Mouse (Mus musculus): ENCODE data around the gene Ppp2r5e. TPM values are rescaled to one million over a fixed set of nuclear protein-coding genes. Genes with fewer than 3 reads are reported as not detected.

Ppp2r5e gene
- polyA plus RNA-seq, 1 experiment = 4.2 TPM

- Histone ChIP-seq H3K36me3 (ENCODE audit: control insufficient read depth) (no peaks in the 10 kb centered on the region; the same call in 1 of the 2 replicates), H3K27me3 (ENCODE audit: control insufficient read depth) (no peaks in the 10 kb centered on the region), H3K4me3 (replicated peaks) (no peak overlapping the region), H3K4me1 (ENCODE audit: control insufficient read depth) (peaks cover 5% of the 10 kb centered on the region), H3K9me3 (ENCODE audit: control insufficient read depth, low read length) (no peaks in the 10 kb centered on the region)
- TF ChIP-seq TAL1 (IDR thresholded peaks at IDR 0.05; ENCODE audit: low read length) (no peak), GATA1 (IDR thresholded peaks at IDR 0.05; ENCODE audit: low read length) (no peak)
These were observed 49.8 kb downstream of the Ppp2r5e start for GRCm38 (mm10) chr12:75546241-75546640.

DNA sequence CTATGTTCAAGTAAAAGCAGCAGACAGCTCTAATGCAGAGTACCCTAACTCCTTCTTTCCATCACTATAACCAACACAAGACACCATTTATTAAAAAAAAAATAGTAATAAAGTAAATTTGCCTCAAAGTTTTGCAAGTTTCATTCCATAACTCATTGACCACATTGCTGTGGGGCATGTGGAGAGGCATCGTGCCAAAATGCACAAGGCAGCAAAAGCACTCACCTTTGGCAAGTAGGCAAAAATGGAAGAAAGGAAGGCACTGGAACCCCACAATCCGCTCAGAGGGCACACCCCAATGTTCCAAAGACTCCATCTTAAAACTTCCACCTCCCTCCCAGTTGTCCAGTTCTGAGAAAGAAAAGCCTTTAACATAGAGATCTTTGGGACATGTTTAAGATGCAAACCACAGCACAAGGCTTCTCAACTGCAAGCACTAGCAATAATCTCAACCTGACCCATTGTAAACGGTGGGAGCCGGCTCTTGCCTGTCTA lies 50.6 kb downstream of the Ppp2r5e start:
- no peak overlapping the region for H3K4me3 ChIP-seq (replicated peaks)
- no peaks in the 10 kb centered on the region for H3K9me3 ChIP-seq (ENCODE audit: control insufficient read depth, low read length)
- H3K36me3 ChIP-seq (ENCODE audit: control insufficient read depth) = no peaks in the 10 kb centered on the region; the same call in 1 of the 2 replicates
- peaks cover 5% of the 10 kb centered on the region for H3K4me1 ChIP-seq (ENCODE audit: control insufficient read depth)
- TF ChIP-seq TAL1 (IDR thresholded peaks at IDR 0.05; ENCODE audit: low read length) (no peak), GATA1 (IDR thresholded peaks at IDR 0.05; ENCODE audit: low read length) (no peak)
- no peaks in the 10 kb centered on the region for H3K27me3 ChIP-seq (ENCODE audit: control insufficient read depth)

GRCm38 (mm10) chr12:75544666-75545065 lies 51.4 kb downstream of the Ppp2r5e start:
- Histone ChIP-seq H3K27me3 (ENCODE audit: control insufficient read depth) (no peaks in the 10 kb centered on the region), H3K4me3 (replicated peaks) (no peak overlapping the region), H3K9me3 (ENCODE audit: control insufficient read depth, low read length) (no peaks in the 10 kb centered on the region), H3K36me3 (ENCODE audit: control insufficient read depth) (no peaks in the 10 kb centered on the region; the same call in 1 of the 2 replicates), H3K4me1 (ENCODE audit: control insufficient read depth) (peaks cover 6% of the 10 kb centered on the region)
- TF ChIP-seq TAL1 (IDR thresholded peaks at IDR 0.05; ENCODE audit: low read length) (no peak), GATA1 (IDR thresholded peaks at IDR 0.05; ENCODE audit: low read length) (no peak)

GRCm38 (mm10) chr12:75544259-75544658 lies 51.8 kb downstream of the Ppp2r5e start:
- Histone ChIP-seq H3K36me3 (ENCODE audit: control insufficient read depth) (no peaks in the 10 kb centered on the region; the same call in 1 of the 2 replicates), H3K9me3 (ENCODE audit: control insufficient read depth, low read length) (no peaks in the 10 kb centered on the region)

DNA sequence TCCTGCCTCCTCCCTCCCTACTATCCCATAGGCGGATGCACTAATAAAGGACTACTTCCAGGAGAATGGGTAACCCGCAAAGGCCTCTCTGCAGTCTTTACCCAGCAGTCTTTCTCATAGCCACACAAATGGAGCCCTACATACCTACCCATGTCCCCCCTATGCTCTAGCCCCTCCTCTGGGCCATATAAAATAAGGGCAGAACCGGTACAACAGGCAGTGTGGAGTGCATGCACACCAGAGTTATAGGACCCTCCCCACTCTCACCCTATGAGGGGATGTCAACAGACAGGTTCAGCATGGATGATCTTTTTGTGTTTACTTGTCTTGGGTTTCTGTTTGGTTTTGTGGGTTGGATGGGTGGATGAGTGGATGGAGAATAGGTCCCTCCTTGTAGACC lies 52.7 kb downstream of the Ppp2r5e start:
- TF ChIP-seq TAL1 (IDR thresholded peaks at IDR 0.05; ENCODE audit: low read length) = no peak
- no peak for TF ChIP-seq GATA1 (IDR thresholded peaks at IDR 0.05; ENCODE audit: low read length)
- Histone ChIP-seq H3K4me3 (replicated peaks) (no peak overlapping the region), H3K4me1 (ENCODE audit: control insufficient read depth) (peaks cover 5% of the 10 kb centered on the region), H3K36me3 (ENCODE audit: control insufficient read depth) (no peaks in the 10 kb centered on the region), H3K27me3 (ENCODE audit: control insufficient read depth) (no peaks in the 10 kb centered on the region), H3K9me3 (ENCODE audit: control insufficient read depth, low read length) (no peaks in the 10 kb centered on the region)

More at GRCm38 (mm10) chr12:75544259-75544658, 51.8 kb downstream of the Ppp2r5e start:
- TF ChIP-seq GATA1 (IDR thresholded peaks at IDR 0.05; ENCODE audit: low read length) (no peak), TAL1 (IDR thresholded peaks at IDR 0.05; ENCODE audit: low read length) (no peak)
- H3K4me1 ChIP-seq (ENCODE audit: control insufficient read depth) = peaks cover 6% of the 10 kb centered on the region
- no peak overlapping the region for H3K4me3 ChIP-seq (replicated peaks)
- no peaks in the 10 kb centered on the region for H3K27me3 ChIP-seq (ENCODE audit: control insufficient read depth)

DNA sequence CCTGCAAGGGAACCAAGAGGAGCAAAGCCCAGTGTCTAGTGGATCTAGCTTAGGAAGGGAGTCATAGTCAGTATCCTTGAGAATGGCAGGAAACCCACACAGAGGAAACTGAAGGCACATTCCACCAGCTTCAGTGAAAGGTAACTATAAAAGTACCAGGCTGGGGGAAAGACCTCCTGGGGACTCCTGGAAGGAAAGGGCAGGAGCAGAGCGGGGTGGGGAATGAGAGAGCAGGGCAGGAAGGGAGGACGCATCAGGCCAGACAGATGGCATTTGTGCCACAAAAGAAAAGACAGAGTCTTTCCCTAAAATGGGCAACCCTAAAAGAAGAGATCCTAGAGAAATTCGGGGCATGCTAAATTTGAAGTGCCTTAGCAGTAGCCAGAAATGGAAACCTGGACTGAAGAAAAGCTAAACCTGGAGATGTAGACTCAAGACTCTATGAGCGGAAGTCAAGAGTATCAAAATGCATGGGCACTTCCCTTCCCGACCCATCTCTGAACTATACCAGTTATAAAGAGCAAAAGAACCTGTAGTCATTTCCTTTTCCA lies 55.3 kb downstream of the Ppp2r5e start:
- no peaks in the 10 kb centered on the region for H3K9me3 ChIP-seq (ENCODE audit: control insufficient read depth, low read length)
- H3K27me3 ChIP-seq (ENCODE audit: control insufficient read depth) = no peaks in the 10 kb centered on the region
- TF ChIP-seq TAL1 (IDR thresholded peaks at IDR 0.05; ENCODE audit: low read length) (no peak), GATA1 (IDR thresholded peaks at IDR 0.05; ENCODE audit: low read length) (no peak)
- no peak overlapping the region for H3K4me3 ChIP-seq (replicated peaks)
- H3K36me3 ChIP-seq (ENCODE audit: control insufficient read depth) = no peaks in the 10 kb centered on the region
- H3K4me1 ChIP-seq (ENCODE audit: control insufficient read depth) = peaks cover 18% of the 10 kb centered on the region

DNA sequence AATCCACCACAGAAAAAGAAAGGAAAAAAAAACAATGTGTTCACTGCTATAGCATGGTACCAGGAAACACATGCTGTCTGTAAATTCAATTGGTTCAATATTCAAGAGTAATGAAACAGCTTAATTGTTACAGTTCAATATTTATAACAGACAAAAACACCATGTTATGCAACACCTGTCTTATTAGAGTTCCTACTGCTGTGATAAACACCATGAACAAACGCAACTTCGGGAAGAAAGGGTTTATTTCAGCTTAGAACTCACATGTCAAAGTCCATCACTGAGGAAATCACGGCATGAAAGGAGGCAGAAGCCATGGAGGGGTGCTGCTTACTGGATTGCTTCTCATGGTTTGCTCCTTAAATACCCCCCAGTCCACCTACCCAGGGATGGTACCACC lies 56.8 kb downstream of the Ppp2r5e start:
- Histone ChIP-seq H3K4me3 (replicated peaks) (no peak overlapping the region), H3K36me3 (ENCODE audit: control insufficient read depth) (no peaks in the 10 kb centered on the region), H3K4me1 (ENCODE audit: control insufficient read depth) (peaks cover 18% of the 10 kb centered on the region), H3K9me3 (ENCODE audit: control insufficient read depth, low read length) (no peaks in the 10 kb centered on the region), H3K27me3 (ENCODE audit: control insufficient read depth) (no peaks in the 10 kb centered on the region)
- TF ChIP-seq GATA1 (IDR thresholded peaks at IDR 0.05; ENCODE audit: low read length) (no peak), TAL1 (IDR thresholded peaks at IDR 0.05; ENCODE audit: low read length) (no peak)

- Histone ChIP-seq H3K36me3 (ENCODE audit: control insufficient read depth) (no peaks in the 10 kb centered on the region), H3K9me3 (ENCODE audit: control insufficient read depth, low read length) (no peaks in the 10 kb centered on the region), H3K27me3 (ENCODE audit: control insufficient read depth) (no peaks in the 10 kb centered on the region), H3K4me3 (replicated peaks) (no peak overlapping the region), H3K4me1 (ENCODE audit: control insufficient read depth) (peaks cover 20% of the 10 kb centered on the region)
- TF ChIP-seq TAL1 (IDR thresholded peaks at IDR 0.05; ENCODE audit: low read length) (no peak), GATA1 (IDR thresholded peaks at IDR 0.05; ENCODE audit: low read length) (no peak)
These were observed 58.2 kb downstream of the Ppp2r5e start for GRCm38 (mm10) chr12:75537673-75538423.

DNA sequence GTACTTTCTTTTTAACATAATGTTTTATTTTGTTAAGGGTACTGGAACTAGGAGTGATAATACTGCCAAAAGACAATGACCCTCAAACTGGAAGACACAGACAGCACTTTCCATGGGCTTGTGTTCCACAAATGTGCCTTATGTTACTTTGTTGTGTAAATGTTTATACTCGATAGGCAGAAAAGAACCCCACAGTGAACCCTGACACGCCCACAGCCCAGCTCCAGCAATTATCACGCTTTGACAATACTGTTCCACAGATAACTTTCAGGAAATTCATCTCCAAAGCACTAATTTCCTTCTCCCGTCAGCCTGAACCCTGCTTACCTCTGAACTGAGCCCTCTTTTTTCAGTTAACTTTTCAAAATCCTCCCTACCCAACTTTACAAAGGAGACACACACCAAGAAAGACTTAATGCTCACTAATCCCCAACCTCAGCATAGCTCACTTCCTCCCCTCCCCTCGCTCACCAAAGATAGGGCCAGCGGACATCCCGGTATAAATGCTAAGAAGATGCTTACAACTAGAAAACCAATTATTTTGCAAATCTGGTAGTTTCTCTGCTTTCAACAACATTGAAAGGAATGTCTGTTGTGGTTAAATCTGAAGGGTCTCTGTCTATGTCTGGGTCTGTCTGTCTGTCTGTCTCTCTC lies 58.9 kb downstream of the Ppp2r5e start:
- H3K9me3 ChIP-seq (ENCODE audit: control insufficient read depth, low read length) = no peaks in the 10 kb centered on the region
- peaks cover 20% of the 10 kb centered on the region for H3K4me1 ChIP-seq (ENCODE audit: control insufficient read depth)
- TF ChIP-seq GATA1 (IDR thresholded peaks at IDR 0.05; ENCODE audit: low read length) (no peak), TAL1 (IDR thresholded peaks at IDR 0.05; ENCODE audit: low read length) (no peak)
- no peak overlapping the region for H3K4me3 ChIP-seq (replicated peaks)
- no peaks in the 10 kb centered on the region for H3K36me3 ChIP-seq (ENCODE audit: control insufficient read depth)
- H3K27me3 ChIP-seq (ENCODE audit: control insufficient read depth) = no peaks in the 10 kb centered on the region

Data from erythroblast, embryonic 14.5 days (primary cell).